Mouse (Mus musculus) G1E (cell line): Measurements from ENCODE around the gene Mogat1.

Experiments
- CTCF ChIP-seq: IDR thresholded peaks from 2 replicates; pipeline ENCODE4 v1.5.1; 2012; ENCODE audit warnings: low read depth, low read length, inconsistent platforms, mixed read lengths
- GATA1 ChIP-seq: IDR thresholded peaks from 2 replicates; pipeline ENCODE4 v1.6.1; 2012; ENCODE audit warnings: borderline replicate concordance, low read length, inconsistent platforms, mixed read lengths
- GATA2 ChIP-seq: IDR thresholded peaks from 2 replicates; pipeline ENCODE4 v1.6.1; 2012; ENCODE audit warnings: low read depth, low read length, inconsistent platforms, borderline replicate concordance
- POLR2AphosphoS5 ChIP-seq: IDR thresholded peaks from 2 replicates; pipeline ENCODE4 v1.6.1; 2012; ENCODE audit warnings: low read depth, low read length, inconsistent platforms; ENCODE audit not compliant: insufficient replicate concordance
- TAL1 ChIP-seq: conservative IDR thresholded peaks from 2 replicates; pipeline ENCODE4 v1.6.1; 2012; ENCODE audit warnings: low read depth, low read length, inconsistent platforms, mixed read lengths

DNA sequence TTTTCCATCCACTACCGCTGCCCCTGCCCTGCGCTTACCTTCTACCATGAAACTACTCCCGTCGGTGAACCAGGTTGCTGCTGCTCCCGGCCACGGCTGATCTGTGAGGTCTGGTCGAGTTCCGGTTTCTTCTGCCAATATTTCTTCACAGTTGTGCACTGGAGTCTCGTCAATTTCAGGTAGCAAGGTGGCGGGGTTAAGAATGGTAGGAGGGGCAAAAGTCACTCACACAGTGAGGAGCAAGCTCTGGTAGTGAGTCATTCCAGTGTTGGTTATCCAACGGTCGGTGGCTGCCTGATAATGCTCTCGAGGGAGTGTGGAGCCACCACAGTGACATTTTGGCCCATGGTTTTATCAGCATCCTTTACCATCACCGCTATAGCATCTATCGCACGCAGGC, 9.8 kb upstream of the Mogat1 start:
- TF ChIP-seq GATA1 (no peak), CTCF (no peak), TAL1 (no peak), GATA2 (no peak), POLR2AphosphoS5 (no peak)
